Mouse (Mus musculus) forebrain, embryonic 16.5 days (tissue): Measurements from ENCODE around the gene Ttc32. TPM values are rescaled to one million over a fixed set of nuclear protein-coding genes. Genes with fewer than 3 reads are reported as not detected.

Experiments used
- ATAC-seq: fragments of 200-750 bp; cut with Nextera tagmentation; 2 replicates; pipeline ENCODE4 v1.8.0; 2017; ENCODE audit warnings: mild to moderate bottlenecking, moderate library complexity
- H3K27ac ChIP-seq: fragments of 300-500 bp; sonication (generic); 2 replicates; pipeline ENCODE4 v1.5.1; 2014; ENCODE audit warnings: low read length, control low read depth
- H3K27me3 ChIP-seq: fragments of 300-500 bp; sonication (generic); replicated peaks from 2 replicates; pipeline ENCODE4 v1.6.1; 2014; ENCODE audit warnings: low read length; ENCODE audit not compliant: control insufficient read depth, insufficient read depth
- H3K36me3 ChIP-seq: fragments of 300-500 bp; sonication (generic); 2 replicates; pipeline ENCODE4 v1.6.1; 2014; ENCODE audit not compliant: control insufficient read depth, insufficient read depth
- H3K4me1 ChIP-seq: fragments of 300-500 bp; sonication (generic); replicated peaks from 2 replicates; pipeline ENCODE4 v1.6.1; 2014; ENCODE audit warnings: low read length; ENCODE audit not compliant: control insufficient read depth, insufficient read depth
- H3K4me2 ChIP-seq: fragments of 300-500 bp; sonication (generic); 2 replicates; pipeline ENCODE4 v1.6.1; 2014; ENCODE audit warnings: mild to moderate bottlenecking, low read length, control low read depth
- H3K4me3 ChIP-seq: fragments of 300-500 bp; sonication (generic); replicated peaks from 2 replicates; pipeline ENCODE4 v1.5.1; 2014; ENCODE audit warnings: mild to moderate bottlenecking, low read length, control low read depth
- H3K9ac ChIP-seq: fragments of 300-500 bp; sonication (generic); replicated peaks from 2 replicates; pipeline ENCODE4 v1.6.1; 2014; ENCODE audit warnings: low read depth, low read length, control low read depth
- H3K9me3 ChIP-seq: fragments of 300-500 bp; sonication (generic); 2 replicates; pipeline ENCODE4 v1.6.1; 2016; ENCODE audit warnings: low read length; ENCODE audit not compliant: control insufficient read depth
- WGBS: fragments of 180-500 bp; shearing (Covaris S2); extraction: QIAGEN DNeasy Blood & Tissue Kit; methylation state at CpG from one replicate; pipeline ENCODE4 v1.1.7; 2014; 5-methylcytosine and 5-hydroxymethylcytosine counted together
- polyA plus RNA-seq: library from polyadenylated mRNA; unstranded; fragments of >200 nt; fragmentation: Nextera tagmentation; extraction: Ambion mirVana; gene quantifications from 2 replicates; pipeline ENCODE4 v1.2.1, GENCODE M21; 2015

The Ttc32 gene
- polyA plus RNA-seq, result 8.9 and 12.2 TPM in 2 replicates

DNA sequence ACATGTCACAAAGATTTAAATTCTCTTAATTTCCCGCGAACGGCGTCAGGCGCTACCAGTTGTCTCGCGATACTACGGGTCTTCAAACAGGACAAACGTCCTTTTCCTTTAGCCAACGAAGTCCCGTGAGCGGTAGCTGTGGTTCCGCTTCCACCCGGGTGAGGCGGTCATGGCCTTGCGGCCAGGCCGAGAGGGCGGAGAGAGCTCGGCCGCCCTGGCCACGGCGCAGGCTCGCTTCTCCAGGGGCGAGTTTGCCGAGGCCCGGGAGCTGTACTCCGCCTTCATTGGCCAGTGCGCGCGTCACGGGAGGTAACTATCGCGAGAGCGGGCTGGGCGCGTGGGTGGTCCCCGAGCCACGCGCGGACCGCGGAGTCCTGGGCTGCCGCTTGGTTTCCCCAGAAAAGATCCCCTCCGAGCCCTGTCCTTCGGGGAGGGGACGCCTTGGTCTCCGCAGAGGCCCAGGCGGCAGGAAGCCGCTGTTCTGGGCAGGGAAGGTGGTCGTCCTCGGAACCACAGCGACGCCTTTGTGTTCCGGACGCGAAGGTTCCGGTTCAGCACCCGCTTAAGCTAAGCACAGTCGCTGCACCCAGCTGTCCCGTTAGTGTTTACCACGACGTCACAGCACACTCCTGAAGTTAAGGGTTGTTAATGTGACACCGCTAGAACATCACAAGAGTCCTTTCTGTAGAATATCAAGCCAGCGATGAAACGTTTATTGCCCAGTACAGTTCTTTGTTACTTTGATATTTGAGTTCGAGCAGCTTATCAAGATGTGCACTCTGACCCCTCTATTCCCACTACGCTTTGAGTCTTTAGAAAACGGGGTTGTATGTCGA lies at the start of gene Ttc32:
Gene Ttc32 (plus strand): TSS at position 110 of the 836 bp plus-strand sequence.
- Histone ChIP-seq H3K9me3 (no peaks in the 10 kb centered on the region), H3K4me3 (peak within 1 kb of the TSS; percentile 76), H3K36me3 (no peaks in the 10 kb centered on the region), H3K4me2 (peak within 1 kb of the TSS; percentile 82), H3K27ac (peak within 1 kb of the TSS; percentile 99), H3K9ac (peak within 1 kb of the TSS; percentile 99), H3K27me3 (no peaks in the 10 kb centered on the region), H3K4me1 (peaks cover 6% of the 10 kb centered on the region)
- peak; percentile 97 for ATAC-seq
- under 1% methylated on average over 69 of the region's 69 CpGs for WGBS

DNA sequence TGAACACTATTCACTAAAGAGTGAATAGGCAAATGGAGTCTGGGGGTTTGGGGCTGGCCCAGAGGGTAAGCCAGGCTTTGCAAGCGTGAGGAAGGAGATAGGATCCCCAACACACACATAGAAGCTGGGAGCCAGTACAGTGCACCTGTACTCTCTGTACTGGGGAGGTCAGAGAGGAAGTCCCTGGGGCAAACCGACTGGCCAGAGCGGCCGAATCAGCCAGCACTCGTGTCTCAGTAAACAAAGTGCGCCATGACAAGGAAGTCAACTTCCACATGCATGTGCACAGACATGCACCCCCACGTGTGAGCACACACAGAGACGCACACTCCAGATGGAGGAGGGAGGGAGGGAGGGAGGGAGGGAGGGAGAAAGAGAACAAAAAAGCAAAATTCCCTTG lies 36.6 kb upstream of the Ttc32 start:
- ATAC-seq, result no peak
- WGBS, result 63% methylated on average over 8 of the region's 8 CpGs

GRCm38 (mm10) chr12:8998318-8998717 lies 31.5 kb upstream of the Ttc32 start:
- H3K4me3 ChIP-seq, result no peak overlapping the region
- no peak overlapping the region for H3K27ac ChIP-seq

More for the DNA sequence above, 36.6 kb upstream of the Ttc32 start:
- H3K27ac ChIP-seq, result no peak overlapping the region
- H3K9me3 ChIP-seq, result no peaks in the 10 kb centered on the region
- H3K4me2 ChIP-seq, result no peak overlapping the region
- no peaks in the 10 kb centered on the region for H3K27me3 ChIP-seq
- peaks cover 2% of the 10 kb centered on the region for H3K36me3 ChIP-seq
- H3K9ac ChIP-seq, result no peak overlapping the region
- H3K4me1 ChIP-seq, result no peaks in the 10 kb centered on the region
- no peak overlapping the region for H3K4me3 ChIP-seq

GRCm38 (mm10) chr12:9002038-9002648 lies 27.7 kb upstream of the Ttc32 start:
- no peak overlapping the region for H3K9ac ChIP-seq
- no peak overlapping the region for H3K27ac ChIP-seq
- WGBS, result 7% methylated on average over 5 of the region's 5 CpGs
- no peaks in the 10 kb centered on the region for H3K4me1 ChIP-seq
- peak; percentile 83 for ATAC-seq
- H3K9me3 ChIP-seq, result no peaks in the 10 kb centered on the region
- H3K4me2 ChIP-seq, result no peak overlapping the region
- H3K27me3 ChIP-seq, result no peaks in the 10 kb centered on the region
- H3K4me3 ChIP-seq, result no peak overlapping the region
- peaks cover 5% of the 10 kb centered on the region for H3K36me3 ChIP-seq

More at GRCm38 (mm10) chr12:8998318-8998717, 31.5 kb upstream of the Ttc32 start:
- 96% methylated on average over 4 of the region's 4 CpGs for WGBS
- Histone ChIP-seq H3K36me3 (peaks cover 5% of the 10 kb centered on the region), H3K27me3 (no peaks in the 10 kb centered on the region), H3K4me2 (no peak overlapping the region), H3K9ac (no peak overlapping the region), H3K9me3 (no peaks in the 10 kb centered on the region), H3K4me1 (no peaks in the 10 kb centered on the region)
- no peak for ATAC-seq

- no peaks in the 10 kb centered on the region for H3K9me3 ChIP-seq
- no peak overlapping the region for H3K9ac ChIP-seq
- H3K4me3 ChIP-seq, result no peak overlapping the region
- H3K27me3 ChIP-seq, result no peaks in the 10 kb centered on the region
- no peak overlapping the region for H3K27ac ChIP-seq
- whole genome bisulfite sequencing, result 71% methylated on average over 4 of the region's 4 CpGs
- no peak for ATAC-seq
- H3K36me3 ChIP-seq, result no peaks in the 10 kb centered on the region
- H3K4me1 ChIP-seq, result no peaks in the 10 kb centered on the region
- H3K4me2 ChIP-seq, result no peak overlapping the region
These were observed 22.7 kb upstream of the Ttc32 start for GRCm38 (mm10) chr12:9007146-9007545.

- no peaks in the 10 kb centered on the region for H3K4me1 ChIP-seq
- no peaks in the 10 kb centered on the region for H3K27me3 ChIP-seq
- no peak overlapping the region for H3K27ac ChIP-seq
- H3K36me3 ChIP-seq, result no peaks in the 10 kb centered on the region
- H3K4me2 ChIP-seq, result no peak overlapping the region
- no peaks in the 10 kb centered on the region for H3K9me3 ChIP-seq
- no peak for ATAC-seq
- no peak overlapping the region for H3K4me3 ChIP-seq
- H3K9ac ChIP-seq, result no peak overlapping the region
- WGBS, result 94% methylated on average over 6 of the region's 6 CpGs
These were observed 22.0 kb upstream of the Ttc32 start for GRCm38 (mm10) chr12:9007811-9008210.

- Histone ChIP-seq H3K27ac (no peak overlapping the region), H3K9ac (no peak overlapping the region), H3K4me3 (no peak overlapping the region), H3K9me3 (no peaks in the 10 kb centered on the region), H3K4me2 (no peak overlapping the region), H3K27me3 (no peaks in the 10 kb centered on the region), H3K4me1 (no peaks in the 10 kb centered on the region), H3K36me3 (peaks cover 2% of the 10 kb centered on the region; the same call in 1 of the 2 replicates)
- WGBS, result 80% methylated on average over 4 of the region's 4 CpGs
- ATAC-seq, result no peak
These were observed 19.5 kb upstream of the Ttc32 start for GRCm38 (mm10) chr12:9010311-9010710.

- Histone ChIP-seq H3K4me3 (no peak overlapping the region), H3K4me2 (no peak overlapping the region), H3K27me3 (no peaks in the 10 kb centered on the region), H3K9me3 (no peaks in the 10 kb centered on the region), H3K27ac (no peak overlapping the region), H3K36me3 (peaks cover 7% of the 10 kb centered on the region; the same call in 1 of the 2 replicates), H3K9ac (no peak overlapping the region), H3K4me1 (no peaks in the 10 kb centered on the region)
- 95% methylated on average over 9 of the region's 9 CpGs for WGBS
- ATAC-seq, result no peak
These were observed 13.4 kb upstream of the Ttc32 start for GRCm38 (mm10) chr12:9016376-9016775.

DNA sequence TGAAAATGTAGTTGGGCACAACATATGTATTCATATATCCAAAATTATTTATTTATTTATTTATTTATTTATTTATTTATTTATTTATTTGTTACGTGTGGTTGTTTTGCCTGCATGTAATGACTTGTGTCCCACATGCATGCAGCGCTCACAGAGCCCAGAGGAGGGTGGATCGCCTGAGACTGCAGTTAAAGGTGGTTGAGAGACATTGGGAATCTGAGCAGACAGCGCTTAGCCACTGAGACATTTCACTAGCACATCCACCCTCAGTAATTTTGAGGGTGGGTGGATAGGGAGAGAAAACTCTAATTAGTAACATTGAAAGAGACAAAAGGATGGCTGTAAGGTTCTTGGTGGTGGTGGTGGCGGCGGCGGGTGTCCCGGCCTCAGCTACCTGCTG lies 9.4 kb upstream of the Ttc32 start:
- 94% methylated on average over 8 of the region's 8 CpGs for whole genome bisulfite sequencing
- no peak overlapping the region for H3K4me3 ChIP-seq
- H3K27ac ChIP-seq, result no peak overlapping the region
- no peak overlapping the region for H3K9ac ChIP-seq
- no peaks in the 10 kb centered on the region for H3K27me3 ChIP-seq
- H3K4me2 ChIP-seq, result no peak overlapping the region
- no peaks in the 10 kb centered on the region for H3K4me1 ChIP-seq
- H3K36me3 ChIP-seq, result peaks cover 7% of the 10 kb centered on the region; the same call in 1 of the 2 replicates
- H3K9me3 ChIP-seq, result no peaks in the 10 kb centered on the region
- no peak for ATAC-seq
